Mouse (Mus musculus) midbrain, embryonic 12.5 days (tissue): ENCODE measurements around the gene Tekt2. TPM values are rescaled to one million over a fixed set of nuclear protein-coding genes. Genes with fewer than 3 reads are reported as not detected.

ENCODE experiments used
- ATAC-seq: fragments of 200-750 bp; cut with Nextera tagmentation; 2 replicates; pipeline ENCODE4 v1.8.0; 2017; ENCODE audit warnings: low read depth, moderate TSS enrichment, moderate library complexity; ENCODE audit not compliant: low FRiP score
- H3K27ac ChIP-seq: fragments of 300-500 bp; sonication (generic); replicated peaks from 2 replicates; pipeline ENCODE4 v1.5.1; 2016; ENCODE audit warnings: mild to moderate bottlenecking
- H3K27me3 ChIP-seq: fragments of 300-500 bp; sonication (generic); 2 replicates; pipeline ENCODE4 v1.6.1; 2016; ENCODE audit warnings: mild to moderate bottlenecking
- H3K36me3 ChIP-seq: fragments of 300-500 bp; sonication (generic); 2 replicates; pipeline ENCODE4 v1.6.1; 2016
- H3K4me1 ChIP-seq: fragments of 300-500 bp; sonication (generic); 2 replicates; pipeline ENCODE4 v1.6.1; 2016
- H3K4me2 ChIP-seq: fragments of 300-500 bp; sonication (generic); replicated peaks from 2 replicates; pipeline ENCODE4 v1.6.1; 2016; ENCODE audit warnings: mild to moderate bottlenecking, moderate library complexity
- H3K4me3 ChIP-seq: fragments of 300-500 bp; sonication (generic); 2 replicates; pipeline ENCODE4 v1.5.1; 2016; ENCODE audit warnings: mild to moderate bottlenecking
- H3K9ac ChIP-seq: fragments of 300-500 bp; sonication (generic); replicated peaks from 2 replicates; pipeline ENCODE4 v1.6.1; 2016; ENCODE audit warnings: mild to moderate bottlenecking, moderate library complexity
- H3K9me3 ChIP-seq: fragments of 300-500 bp; sonication (generic); 2 replicates; pipeline ENCODE4 v1.6.1; 2016; ENCODE audit warnings: mild to moderate bottlenecking
- WGBS: fragments of 180-500 bp; shearing (Covaris S2); methylation state at CpG from one replicate; pipeline ENCODE4 v1.1.7; 2016; 5-methylcytosine and 5-hydroxymethylcytosine counted together
- polyA plus RNA-seq: library from polyadenylated mRNA; unstranded; fragments of >200 nt; fragmentation: Nextera tagmentation; extraction: Ambion mirVana; gene quantifications from 2 replicates; pipeline ENCODE4 v1.2.1, GENCODE M21; 2016

Gene Tekt2
- polyA plus RNA-seq, 1 experiment from 2014 or later = 4.8 TPM

DNA sequence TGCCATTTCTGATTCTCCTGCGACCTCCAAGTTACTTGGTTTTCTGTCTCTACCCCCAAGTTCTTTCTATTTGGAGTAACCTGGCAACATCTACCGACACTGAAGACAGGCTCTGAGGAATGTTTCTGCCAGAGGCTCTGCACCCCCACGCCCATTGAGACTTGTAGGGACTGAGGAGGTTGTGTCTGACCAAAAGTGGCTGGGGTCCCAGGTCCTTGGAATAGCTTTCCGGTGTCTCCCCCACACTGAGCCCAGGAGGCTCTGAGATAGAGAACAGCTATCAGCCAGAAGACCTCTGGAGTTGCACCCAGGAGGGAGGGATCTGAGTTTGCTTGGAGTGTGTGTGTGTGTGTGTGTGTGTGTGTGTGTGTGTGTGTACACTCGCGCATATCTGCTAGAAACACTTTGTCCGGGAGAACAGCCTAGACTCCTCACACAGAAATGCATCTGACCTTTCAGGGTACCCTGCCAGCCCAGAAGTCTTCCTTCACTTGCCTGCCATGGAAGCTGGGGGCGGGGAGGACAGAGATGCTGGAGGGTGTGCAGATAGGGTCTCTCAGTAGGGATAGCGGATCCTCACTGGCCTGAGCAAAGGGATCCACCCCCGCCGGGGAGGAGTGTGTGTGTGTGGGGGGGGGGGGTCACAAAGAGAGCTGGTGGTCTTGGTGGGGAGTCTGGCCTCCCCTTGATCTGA lies 38.0 kb downstream of the Tekt2 start:
- peaks cover 73% of the 10 kb centered on the region for H3K27me3 ChIP-seq
- H3K9me3 ChIP-seq = no peaks in the 10 kb centered on the region
- 28% methylated on average over 11 of the region's 11 CpGs for WGBS
- no peak overlapping the region for H3K27ac ChIP-seq
- no peak overlapping the region for H3K9ac ChIP-seq
- peaks cover 6% of the 10 kb centered on the region; the same call in 1 of the 2 replicates for H3K4me1 ChIP-seq
- H3K4me2 ChIP-seq = no peak overlapping the region; the same call in 1 of the 2 replicates
- H3K36me3 ChIP-seq = no peaks in the 10 kb centered on the region
- ATAC-seq = no peak
- H3K4me3 ChIP-seq = peak overlapping the region; percentile 39; the same call in 1 of the 2 replicates

DNA sequence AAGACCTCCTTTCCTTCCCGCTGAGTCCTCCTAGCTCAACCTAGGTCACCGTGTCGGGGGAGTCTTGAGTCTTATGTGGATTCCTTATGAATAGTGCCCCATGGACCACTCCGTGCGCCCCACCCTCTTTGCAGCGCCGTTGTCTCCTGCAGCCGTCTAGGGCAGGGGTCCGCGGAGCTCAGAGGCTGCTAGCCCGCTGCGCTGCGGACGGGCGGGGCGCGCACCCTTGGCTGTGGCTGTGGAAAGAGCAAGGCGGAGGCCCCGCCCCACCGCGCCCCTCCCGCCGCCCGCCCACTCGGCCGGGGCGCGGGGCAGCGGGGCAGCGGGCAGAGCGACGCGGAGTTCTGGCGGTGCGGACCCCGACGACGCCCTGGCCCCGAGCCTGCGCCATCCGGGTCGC lies 39.0 kb downstream of the Tekt2 start, which contains the start of gene Col8a2:
Gene Col8a2, plus strand, starts transcription at position 302 of the 400 bp plus-strand sequence.
- H3K36me3 ChIP-seq = no peaks in the 10 kb centered on the region
- ATAC-seq = no peak

GRCm38 (mm10) chr4:126283582-126283981 lies 41.9 kb downstream of the Tekt2 start:
- Histone ChIP-seq H3K9ac (0 out of 2 replicates have a peak overlapping the region, but pooled peaks have one; percentile 0), H3K9me3 (no peaks in the 10 kb centered on the region), H3K4me2 (no peak overlapping the region), H3K27me3 (peaks cover 55% of the 10 kb centered on the region), H3K4me3 (no peak overlapping the region), H3K4me1 (peaks cover 8% of the 10 kb centered on the region), H3K36me3 (no peaks in the 10 kb centered on the region), H3K27ac (no peak overlapping the region)
- WGBS = 88% methylated on average over 8 of the region's 8 CpGs
- ATAC-seq = no peak

More for the DNA sequence above, 39.0 kb downstream of the Tekt2 start, which contains the start of gene Col8a2:
- H3K27me3 ChIP-seq = peaks cover 73% of the 10 kb centered on the region
- WGBS = 3% methylated on average over 34 of the region's 42 CpGs
- no peak within 1 kb of the TSS; the same call in 1 of the 2 replicates for H3K27ac ChIP-seq
- H3K4me2 ChIP-seq = peak within 1 kb of the TSS; percentile 52
- H3K9me3 ChIP-seq = no peaks in the 10 kb centered on the region
- H3K4me1 ChIP-seq = peaks cover 6% of the 10 kb centered on the region; the same call in 1 of the 2 replicates
- H3K4me3 ChIP-seq = peak within 1 kb of the TSS; percentile 39
- H3K9ac ChIP-seq = no peak within 1 kb of the TSS; the same call in 1 of the 2 replicates

DNA sequence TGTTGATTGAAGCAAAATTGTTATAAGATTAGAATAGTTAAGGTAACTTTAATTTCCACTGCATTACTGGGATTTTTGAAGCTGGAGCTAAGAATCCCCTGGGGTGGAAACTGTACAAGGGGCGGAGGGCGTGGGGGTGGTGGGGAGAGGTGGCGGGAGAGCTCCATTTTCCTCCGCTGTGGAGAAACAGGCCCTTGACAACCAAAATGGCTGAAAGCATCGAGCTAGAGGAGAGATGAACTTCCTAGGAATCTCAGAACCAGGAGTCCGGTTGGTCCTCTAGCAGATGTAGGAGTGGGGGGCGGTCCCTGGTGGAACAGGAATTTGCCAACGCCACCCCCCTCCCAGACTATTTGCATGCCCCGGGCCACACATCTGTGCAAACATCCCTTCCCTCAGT lies 43.8 kb downstream of the Tekt2 start:
- H3K36me3 ChIP-seq = no peaks in the 10 kb centered on the region
- 64% methylated on average over 9 of the region's 9 CpGs for WGBS
- no peak overlapping the region for H3K27ac ChIP-seq
- no peak overlapping the region for H3K4me3 ChIP-seq
- peaks cover 36% of the 10 kb centered on the region for H3K27me3 ChIP-seq
- H3K4me2 ChIP-seq = no peak overlapping the region
- no peak overlapping the region for H3K9ac ChIP-seq
- H3K4me1 ChIP-seq = peaks cover 12% of the 10 kb centered on the region
- ATAC-seq = no peak
- H3K9me3 ChIP-seq = no peaks in the 10 kb centered on the region

DNA sequence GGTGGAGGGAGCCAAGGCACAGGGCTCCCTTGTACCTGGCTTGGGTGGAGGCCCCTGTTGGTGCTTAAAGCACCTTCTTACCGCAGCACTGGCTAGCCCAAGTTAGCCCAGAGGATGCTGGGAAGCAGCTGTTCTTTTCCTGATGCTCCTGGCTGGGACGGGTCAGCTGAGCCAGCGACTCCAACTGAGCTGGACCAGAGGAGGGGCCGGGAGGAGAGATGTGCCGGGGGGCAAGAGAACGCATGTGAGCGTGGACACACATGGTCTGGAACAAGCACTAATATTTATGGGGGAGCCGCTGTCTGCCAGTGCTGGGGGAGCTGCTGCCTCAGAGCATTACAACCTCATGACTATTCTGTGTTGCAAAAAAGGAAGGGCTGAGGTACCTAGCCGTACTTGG lies 46.5 kb downstream of the Tekt2 start:
- no peak overlapping the region for H3K9ac ChIP-seq
- 67% methylated on average over 9 of the region's 9 CpGs for WGBS
- no peak overlapping the region for H3K27ac ChIP-seq

GRCm38 (mm10) chr4:126278565-126278915 lies 46.9 kb downstream of the Tekt2 start:
- peaks cover 19% of the 10 kb centered on the region for H3K36me3 ChIP-seq

More for the DNA sequence above, 46.5 kb downstream of the Tekt2 start:
- Histone ChIP-seq H3K36me3 (peaks cover 17% of the 10 kb centered on the region), H3K27me3 (peaks cover 14% of the 10 kb centered on the region), H3K4me1 (peaks cover 8% of the 10 kb centered on the region), H3K9me3 (no peaks in the 10 kb centered on the region), H3K4me2 (no peak overlapping the region), H3K4me3 (no peak overlapping the region)
- ATAC-seq = no peak

DNA sequence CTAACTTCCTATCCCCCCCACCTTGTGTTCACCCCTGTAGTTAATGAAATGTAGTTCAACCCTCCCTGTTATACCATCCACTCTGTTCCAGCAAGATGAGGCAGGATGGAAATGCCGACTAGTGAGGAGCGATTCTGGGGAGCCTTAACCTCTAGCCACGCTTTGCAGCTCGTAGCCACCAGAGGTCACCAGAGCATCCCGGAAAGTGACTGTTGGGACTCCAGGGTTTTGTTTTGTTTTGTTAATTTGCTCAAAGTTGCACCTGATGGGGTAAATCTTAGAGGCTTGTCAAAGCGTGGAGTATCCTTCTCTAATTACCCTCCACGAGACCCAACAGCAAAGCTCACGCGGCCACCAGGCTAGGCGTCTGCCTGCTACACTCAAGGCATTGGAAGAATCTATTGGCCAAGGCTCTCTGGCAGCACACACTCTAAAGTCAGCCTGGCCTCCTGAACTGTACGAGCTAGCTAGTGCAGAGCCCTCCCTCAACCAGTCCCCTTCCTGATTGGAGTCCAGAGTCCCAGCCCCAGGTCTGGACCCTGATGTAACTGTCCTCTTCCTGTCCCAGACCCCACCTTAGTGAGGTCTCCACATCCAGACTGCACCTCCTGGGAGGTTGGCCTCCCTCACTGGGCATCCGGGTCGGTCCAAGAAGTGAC lies 47.5 kb downstream of the Tekt2 start:
- WGBS = 7% methylated on average over 13 of the region's 13 CpGs
- Histone ChIP-seq H3K36me3 (peaks cover 24% of the 10 kb centered on the region), H3K9ac (no peak overlapping the region), H3K4me3 (no peak overlapping the region), H3K4me1 (peaks cover 8% of the 10 kb centered on the region), H3K9me3 (no peaks in the 10 kb centered on the region), H3K27me3 (peaks cover 5% of the 10 kb centered on the region), H3K27ac (no peak overlapping the region), H3K4me2 (0 out of 2 replicates have a peak overlapping the region, but pooled peaks have one; percentile 30)
- ATAC-seq = no peak

More at GRCm38 (mm10) chr4:126278565-126278915, 46.9 kb downstream of the Tekt2 start:
- H3K4me2 ChIP-seq = no peak overlapping the region
- no peak overlapping the region for H3K9ac ChIP-seq
- no peak for ATAC-seq
- no peaks in the 10 kb centered on the region for H3K9me3 ChIP-seq
- 33% methylated on average over 9 of the region's 9 CpGs for WGBS
- peaks cover 8% of the 10 kb centered on the region for H3K4me1 ChIP-seq
- H3K4me3 ChIP-seq = no peak overlapping the region
- H3K27me3 ChIP-seq = peaks cover 10% of the 10 kb centered on the region
- no peak overlapping the region for H3K27ac ChIP-seq

- no peak overlapping the region for H3K4me3 ChIP-seq
- no peak overlapping the region for H3K4me2 ChIP-seq
- H3K9me3 ChIP-seq = no peaks in the 10 kb centered on the region
- H3K36me3 ChIP-seq = peaks cover 34% of the 10 kb centered on the region
- peaks cover 4% of the 10 kb centered on the region; the same call in 1 of the 2 replicates for H3K27me3 ChIP-seq
- peaks cover 8% of the 10 kb centered on the region for H3K4me1 ChIP-seq
- H3K9ac ChIP-seq = no peak overlapping the region
- H3K27ac ChIP-seq = no peak overlapping the region
- WGBS = 92% methylated on average over 13 of the region's 13 CpGs
- ATAC-seq = no peak
These were observed 49.8 kb downstream of the Tekt2 start for GRCm38 (mm10) chr4:126275681-126276131.

DNA sequence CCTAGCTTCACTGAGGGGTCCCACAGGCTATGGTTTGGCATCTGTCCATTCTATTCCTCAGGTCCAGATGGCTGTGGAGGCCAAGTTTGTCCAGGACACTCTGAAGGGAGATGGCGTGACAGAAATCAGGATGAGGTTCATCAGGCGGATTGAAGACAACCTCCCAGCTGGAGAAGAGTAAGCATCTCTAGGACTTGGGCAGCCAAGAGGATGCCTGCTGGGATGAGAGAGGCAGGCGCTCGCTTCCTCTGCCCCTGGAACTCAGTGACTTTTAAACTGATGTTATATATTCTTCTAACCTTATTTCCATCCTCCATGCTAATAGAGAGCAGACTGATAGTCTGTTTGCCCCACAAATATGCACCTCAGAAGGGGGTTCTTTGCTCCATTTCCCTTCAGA lies 50.4 kb downstream of the Tekt2 start:
- H3K27ac ChIP-seq = no peak overlapping the region
- no peak overlapping the region for H3K4me3 ChIP-seq
- no peaks in the 10 kb centered on the region for H3K9me3 ChIP-seq
- ATAC-seq = no peak
- no peak overlapping the region for H3K4me2 ChIP-seq
- H3K27me3 ChIP-seq = peaks cover 4% of the 10 kb centered on the region; the same call in 1 of the 2 replicates
- peaks cover 8% of the 10 kb centered on the region for H3K4me1 ChIP-seq
- no peak overlapping the region for H3K9ac ChIP-seq
- WGBS = 95% methylated on average over 4 of the region's 4 CpGs
- peaks cover 34% of the 10 kb centered on the region for H3K36me3 ChIP-seq

DNA sequence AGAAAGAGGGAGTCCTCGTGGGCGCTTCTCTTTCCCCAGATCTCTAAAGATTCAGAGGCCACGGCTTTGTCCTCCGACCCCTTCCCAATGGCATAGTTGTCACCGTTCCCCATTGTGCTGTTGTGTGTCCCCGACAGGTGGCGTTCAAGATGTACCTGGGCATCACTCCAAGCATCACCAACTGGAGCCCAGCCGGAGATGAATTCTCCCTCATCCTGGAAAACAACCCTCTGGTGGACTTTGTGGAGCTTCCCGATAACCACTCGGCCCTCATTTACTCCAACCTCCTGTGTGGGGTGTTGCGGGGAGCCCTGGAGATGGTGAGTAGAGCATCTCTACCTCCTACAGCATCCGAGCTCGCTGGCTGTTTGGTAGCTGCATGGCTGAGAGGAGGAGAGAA lies 51.7 kb downstream of the Tekt2 start:
- Histone ChIP-seq H3K27me3 (peaks cover 2% of the 10 kb centered on the region; the same call in 1 of the 2 replicates), H3K9me3 (no peaks in the 10 kb centered on the region), H3K4me3 (no peak overlapping the region), H3K4me1 (peaks cover 8% of the 10 kb centered on the region), H3K36me3 (peaks cover 34% of the 10 kb centered on the region), H3K4me2 (no peak overlapping the region), H3K27ac (no peak overlapping the region), H3K9ac (no peak overlapping the region)
- ATAC-seq = no peak
- 74% methylated on average over 13 of the region's 13 CpGs for WGBS
